Mouse (Mus musculus) megakaryocyte-erythroid progenitor cell, adult 5-6 weeks (primary cell): ENCODE measurements around the gene Fcna. TPM values are rescaled to one million over a fixed set of nuclear protein-coding genes. Genes with fewer than 3 reads are reported as not detected.

ENCODE experiments used
- ATAC-seq: replicated peaks from 2 replicates; pipeline ENCODE4 v1.8.0; 2016; ENCODE audit warnings: mild to moderate bottlenecking, inconsistent platforms; ENCODE audit not compliant: severe bottlenecking, poor library complexity, low FRiP score, low TSS enrichment
- total RNA-seq, 2 experiments: library from RNA; stranded (forward) in 1 of 2; stranded (reverse) in 1 of 2; fragments of 200-1000, 215-1000 nt in 1 of 2; fragments of >200 nt in 1 of 2; fragmentation: Nextera tagmentation in 1 of 2; gene quantifications; 2 replicates each; pipeline ENCODE4 v1.2.3; 2014 to 2017

Gene Fcna
- total RNA-seq (2014; fragmentation: Nextera tagmentation) (not detected in 2 replicates), total RNA-seq (2017) (not detected in 2 replicates)

GRCm38 (mm10) chr2:25627811-25628210 is at the start of gene Fcna:
Gene Fcna, minus strand, starts transcription at chr2:25628030.
- ATAC-seq: no peak

DNA sequence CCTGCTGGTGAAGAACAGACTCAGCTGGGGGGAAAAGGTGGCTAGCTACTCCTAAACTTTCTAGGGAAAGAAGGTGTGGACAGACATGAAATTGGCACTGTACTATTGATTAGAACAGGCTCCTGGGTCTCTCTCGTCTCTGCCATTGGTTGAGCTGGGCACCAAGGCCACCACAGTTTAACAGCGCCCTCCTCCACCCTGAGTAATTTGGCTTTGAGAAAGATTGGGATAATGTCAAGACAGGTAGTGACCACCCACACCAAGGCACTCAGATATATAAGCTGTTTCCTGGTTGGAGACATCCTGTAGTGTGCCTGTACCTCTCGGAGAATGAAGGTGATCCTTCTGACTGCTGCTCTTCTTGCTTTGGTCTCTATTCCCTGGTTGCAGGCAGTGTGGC is 48.7 kb upstream of the Fcna start, which contains the start of gene Lcn6:
Gene Lcn6, plus strand, starts transcription at position 301 of the 400 bp plus-strand sequence.
- ATAC-seq: no peak

DNA sequence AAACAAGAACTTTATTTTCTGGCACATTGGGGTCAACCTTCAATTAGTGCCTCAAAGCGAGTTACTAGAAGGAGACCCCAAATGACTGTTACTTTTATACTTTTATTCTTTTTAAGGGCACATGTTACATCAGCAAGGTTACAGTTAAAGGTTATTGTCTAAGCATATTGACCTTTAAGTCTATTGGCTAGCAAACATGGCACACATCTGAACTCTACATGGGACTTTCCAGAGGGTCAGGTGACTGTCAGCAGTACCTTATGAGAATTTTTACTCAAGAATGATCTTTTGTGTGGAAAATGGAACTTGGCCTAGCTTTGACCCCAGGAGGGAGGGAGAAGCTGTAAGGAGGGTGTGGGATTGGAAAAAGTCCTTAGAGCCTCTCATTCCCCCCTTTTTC is 38.7 kb upstream of the Fcna start:
- ATAC-seq: no peak

DNA sequence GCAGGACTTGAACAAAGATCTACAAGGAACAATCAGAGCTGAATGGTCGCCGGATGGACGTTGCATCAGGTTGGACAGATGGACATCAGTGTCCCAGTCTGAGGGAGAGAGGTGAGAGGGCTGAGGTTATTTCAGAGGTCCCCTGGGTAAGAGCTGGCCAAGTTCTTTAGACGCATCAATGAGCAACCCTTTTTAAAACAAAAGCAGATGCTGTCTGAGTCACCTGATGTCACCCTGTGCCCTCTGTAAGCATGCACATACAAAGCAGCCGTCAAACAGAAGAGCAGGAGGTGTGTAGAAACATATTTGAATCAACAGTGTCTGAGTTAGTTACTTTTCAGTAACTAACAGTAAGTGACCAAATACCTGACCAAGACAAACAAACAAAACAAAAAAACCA is 36.3 kb upstream of the Fcna start:
- no peak for ATAC-seq

DNA sequence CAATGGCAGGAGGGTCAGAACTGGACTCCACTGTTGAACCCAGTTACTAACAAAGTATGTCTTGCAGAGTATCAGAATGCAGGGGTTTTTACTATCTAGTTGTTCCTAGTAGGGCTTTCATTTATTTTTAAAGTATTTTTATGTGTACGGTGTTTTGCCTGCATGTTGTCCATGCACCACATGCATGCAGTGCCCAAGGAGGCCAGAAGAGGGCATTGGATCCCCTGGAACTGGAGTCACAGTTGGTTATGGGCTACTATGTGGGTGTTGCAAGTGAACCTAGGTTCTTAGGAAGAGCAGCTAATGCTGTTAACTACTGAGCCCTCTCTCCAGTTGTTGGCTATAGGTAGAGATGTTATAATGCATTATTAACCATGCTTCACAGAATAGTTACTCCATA is 35.7 kb upstream of the Fcna start:
- ATAC-seq: no peak

DNA sequence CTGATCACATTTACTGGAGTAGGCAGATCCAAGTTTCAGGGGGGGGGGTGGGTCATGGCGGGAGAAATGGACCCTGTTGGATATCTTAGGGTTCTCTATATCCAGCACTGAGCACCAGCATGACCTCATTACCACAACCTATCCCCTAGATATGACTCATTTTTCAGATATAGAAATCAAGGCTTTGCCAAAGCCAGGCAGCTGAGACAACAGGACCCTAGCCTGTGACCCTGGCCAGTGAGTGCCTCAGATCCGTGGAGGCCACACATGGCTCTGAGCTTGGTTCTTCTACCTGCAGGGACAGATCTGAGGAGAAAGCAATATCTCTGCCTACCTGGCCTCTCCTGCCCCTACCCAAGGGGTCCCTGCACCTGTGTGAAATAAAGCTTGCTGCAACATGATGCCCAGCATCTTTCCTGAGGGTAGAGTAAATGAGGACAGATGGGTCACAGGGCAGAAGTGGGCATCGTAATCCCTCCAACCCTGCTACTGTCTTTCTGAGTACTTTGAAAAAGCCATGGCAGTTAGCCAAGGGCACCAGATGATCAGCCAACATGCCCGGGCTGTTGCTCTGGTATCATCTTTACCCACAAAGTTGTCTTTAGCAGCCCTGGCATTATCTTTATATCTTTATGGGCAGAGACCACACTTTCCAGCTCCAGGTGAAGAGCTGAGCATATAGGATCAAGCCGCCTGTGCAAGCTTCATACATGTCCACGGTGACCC is 33.6 kb upstream of the Fcna start:
- no peak for ATAC-seq

DNA sequence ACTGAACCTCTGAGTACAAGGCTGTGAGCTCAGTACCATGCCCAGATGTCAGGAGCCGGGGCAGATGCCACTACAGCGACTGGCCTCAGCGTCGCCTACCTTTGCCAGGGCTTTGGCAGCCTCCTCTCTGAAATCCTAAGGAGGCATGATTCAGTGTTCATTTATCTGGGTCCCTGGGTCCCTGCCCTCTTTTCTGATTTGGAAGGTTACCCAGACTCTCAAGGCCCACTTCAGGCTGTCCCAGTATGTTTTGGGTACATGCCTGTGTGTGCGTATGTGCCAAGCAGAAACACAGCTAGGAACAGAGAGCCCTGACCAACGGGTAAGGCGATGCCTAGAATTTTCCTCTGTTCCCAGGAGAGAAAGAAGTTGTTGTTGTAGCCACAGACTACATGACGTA is 32.4 kb upstream of the Fcna start:
- no peak for ATAC-seq

GRCm38 (mm10) chr2:25657652-25658051 is 29.8 kb upstream of the Fcna start, which contains the start of gene Lcn5:
Gene Lcn5, plus strand, starts transcription at chr2:25657952.
- ATAC-seq: no peak

DNA sequence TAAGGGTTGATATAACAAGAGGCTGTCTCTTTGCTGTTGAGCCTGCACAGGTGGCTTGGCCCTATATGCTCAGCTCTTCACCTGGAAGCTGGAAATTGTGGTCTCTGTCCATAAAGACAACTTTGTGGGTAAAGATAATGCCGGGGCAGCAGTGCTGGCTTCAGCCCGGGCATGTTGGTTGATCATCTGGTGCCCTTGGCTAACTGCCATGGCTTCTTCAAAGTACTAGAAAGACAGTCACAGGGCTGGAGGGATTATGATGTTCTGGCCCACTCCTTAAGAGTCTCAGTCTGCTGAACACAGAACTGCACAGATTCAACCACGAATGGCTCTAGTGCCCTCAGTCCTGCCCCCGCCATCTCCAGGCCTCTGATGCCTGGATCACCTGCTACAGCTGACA is 29.4 kb upstream of the Fcna start:
- no peak for ATAC-seq

DNA sequence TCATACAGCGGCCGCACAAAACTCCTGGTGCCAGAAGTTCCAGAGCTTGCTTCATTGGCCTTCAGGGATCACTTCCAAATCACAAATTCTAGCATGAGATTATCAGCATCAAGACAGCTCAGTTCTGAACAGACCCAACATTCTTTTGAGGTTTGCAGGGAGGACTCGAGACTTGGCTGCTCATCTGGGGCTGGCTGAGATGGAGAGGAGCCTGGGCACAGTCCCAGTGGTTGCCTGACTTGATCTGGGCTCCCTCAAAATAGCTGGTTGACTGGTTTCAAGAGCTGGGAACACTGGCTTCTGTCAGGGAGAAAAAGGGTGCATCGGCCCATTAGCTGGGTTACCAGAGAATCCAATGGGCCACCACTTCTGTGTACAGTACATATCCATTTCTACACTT is 28.9 kb upstream of the Fcna start:
- ATAC-seq: no peak

DNA sequence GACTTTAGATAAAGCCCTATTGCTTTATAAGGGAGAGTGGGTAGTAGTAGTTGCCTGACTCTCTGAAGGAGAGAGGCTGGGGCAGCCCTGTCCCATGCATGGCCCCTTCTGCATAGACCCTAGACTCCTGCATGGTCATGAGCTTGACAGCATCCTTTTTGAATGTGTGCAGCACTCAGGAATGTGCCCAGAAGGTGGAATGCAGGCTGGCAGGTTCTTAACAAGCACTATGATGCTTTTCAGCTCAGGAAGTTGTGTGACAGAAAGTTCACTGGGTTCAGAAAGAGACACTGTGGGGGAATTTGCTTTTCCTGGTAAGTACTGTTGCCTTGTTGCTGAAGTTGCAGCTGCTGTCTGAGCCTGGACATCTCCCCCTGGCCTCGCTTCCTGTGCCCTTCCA is 26.7 kb upstream of the Fcna start:
- ATAC-seq: no peak

- no peak for ATAC-seq
Observed at GRCm38 (mm10) chr2:25652902-25653301, 25.1 kb upstream of the Fcna start, which contains the start of gene Lcn8. Gene Lcn8, plus strand, starts transcription at chr2:25653120.

- peak; percentile 61; the same call in 1 of the 2 replicates for ATAC-seq
Observed at GRCm38 (mm10) chr2:25639890-25640289, 12.1 kb upstream of the Fcna start.

GRCm38 (mm10) chr2:25634046-25634445 is 6.2 kb upstream of the Fcna start:
- ATAC-seq: no peak

DNA sequence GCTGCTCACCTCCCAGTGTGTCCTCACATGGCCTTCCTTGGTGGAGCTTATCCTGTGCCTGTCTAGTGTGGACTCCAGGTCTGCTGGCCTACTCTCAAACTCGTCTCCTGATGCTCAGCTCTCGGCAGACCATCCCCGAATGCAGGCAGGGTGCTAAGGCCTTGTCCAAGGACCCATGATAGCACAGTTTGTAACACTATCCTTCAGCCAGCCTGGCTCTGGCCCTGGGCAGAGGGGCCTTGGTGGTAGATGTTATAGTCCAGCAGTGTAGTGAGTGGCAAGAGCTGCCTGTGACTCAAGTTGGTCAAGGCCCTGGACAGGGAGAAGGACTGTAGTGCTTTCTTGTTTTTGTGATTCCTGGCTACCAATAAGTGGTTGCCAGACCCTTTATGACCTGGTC is 5.8 kb upstream of the Fcna start:
- no peak for ATAC-seq

DNA sequence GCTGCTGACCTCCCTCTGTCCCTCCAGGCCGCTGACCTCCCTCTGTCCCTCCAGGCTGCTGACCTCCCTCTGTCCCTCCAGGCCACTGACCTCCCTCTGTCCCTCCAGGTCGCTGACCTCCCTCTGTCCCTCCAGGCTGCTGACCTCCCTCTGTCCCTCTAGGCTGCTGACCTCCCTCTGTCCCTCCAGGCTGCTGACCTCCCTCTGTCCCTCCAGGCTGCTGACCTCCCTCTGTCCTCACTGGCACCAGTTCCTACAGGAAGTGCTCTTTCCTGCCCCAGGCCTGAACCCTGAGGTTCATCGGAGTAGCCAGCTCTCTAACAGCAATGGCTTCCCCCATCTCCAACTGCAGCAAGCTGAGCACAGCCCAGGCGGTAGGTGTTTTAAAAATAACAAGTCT is 908 bp upstream of the Fcna start:
- ATAC-seq: no peak

DNA sequence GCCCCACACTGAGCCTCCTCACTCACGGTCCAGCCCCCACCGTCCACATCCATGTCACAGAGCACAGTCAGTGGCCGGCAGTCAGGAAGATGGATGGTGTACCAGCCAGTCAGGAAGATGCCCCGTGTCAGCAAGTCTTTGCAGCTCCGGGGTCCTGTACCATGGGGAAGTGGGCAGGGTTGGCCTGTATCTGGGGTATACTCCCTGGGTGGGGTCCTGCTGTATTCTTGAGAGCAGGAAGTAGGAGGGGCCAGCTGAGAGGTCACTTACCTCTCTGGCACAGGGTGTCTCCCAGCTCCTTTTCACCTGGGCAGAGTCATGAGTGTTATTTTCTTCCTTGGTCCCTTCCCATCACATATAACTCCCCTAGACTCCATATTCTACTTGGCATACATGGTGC is 1.8 kb downstream of the Fcna start:
- no peak for ATAC-seq

DNA sequence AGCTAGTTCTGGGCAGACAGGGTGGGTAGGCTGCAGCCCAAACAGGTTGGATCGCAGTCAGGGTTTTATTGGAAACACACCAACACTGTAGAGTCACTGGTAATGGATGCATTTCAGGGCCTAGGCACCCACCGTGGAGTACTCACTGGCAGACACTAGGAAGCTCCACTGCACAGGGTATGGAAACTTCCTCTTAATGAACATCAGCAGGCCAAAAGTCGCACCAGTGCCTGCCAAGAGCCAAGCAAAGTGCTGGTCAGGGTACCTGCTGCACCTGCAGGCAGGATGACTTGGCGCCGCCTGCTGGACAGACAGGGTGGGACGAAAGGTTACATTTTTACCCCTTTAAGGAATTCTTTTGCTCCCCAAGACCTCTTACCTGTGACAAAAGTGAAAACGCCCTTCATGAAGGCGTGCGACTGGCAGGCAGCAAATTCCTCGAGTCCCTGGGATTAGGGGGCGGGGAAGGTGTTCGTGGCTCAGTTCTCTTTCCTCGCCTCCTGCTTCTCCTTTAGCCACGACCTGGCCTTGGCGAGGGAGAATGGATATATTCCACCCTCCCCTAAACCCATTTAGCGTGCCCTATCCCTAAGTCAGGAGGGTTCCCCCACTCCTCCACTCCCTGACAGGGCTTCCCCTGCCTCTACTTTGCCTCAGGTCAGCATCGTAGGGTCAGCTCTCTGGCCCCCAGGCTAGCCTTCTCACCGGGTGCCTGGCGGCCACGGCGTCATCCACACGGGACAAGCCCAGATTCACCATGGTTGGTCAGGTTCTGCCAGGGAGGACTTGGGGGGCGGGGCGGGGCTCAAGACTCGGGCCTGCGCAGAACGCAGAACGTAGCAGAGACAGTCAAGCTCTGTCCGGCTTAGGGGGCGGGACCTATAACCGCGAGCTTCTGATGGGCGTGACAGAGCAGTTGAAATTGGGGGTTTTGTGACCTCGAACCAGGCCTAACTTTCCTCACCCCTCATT is 6.3 kb downstream of the Fcna start, which contains the start of gene Tmem141:
Gene Tmem141, minus strand, starts transcription at position 777 of the 972 bp plus-strand sequence.
- ATAC-seq: peak; percentile 90

GRCm38 (mm10) chr2:25620852-25621228 is 7.0 kb downstream of the Fcna start:
- no peak for ATAC-seq

DNA sequence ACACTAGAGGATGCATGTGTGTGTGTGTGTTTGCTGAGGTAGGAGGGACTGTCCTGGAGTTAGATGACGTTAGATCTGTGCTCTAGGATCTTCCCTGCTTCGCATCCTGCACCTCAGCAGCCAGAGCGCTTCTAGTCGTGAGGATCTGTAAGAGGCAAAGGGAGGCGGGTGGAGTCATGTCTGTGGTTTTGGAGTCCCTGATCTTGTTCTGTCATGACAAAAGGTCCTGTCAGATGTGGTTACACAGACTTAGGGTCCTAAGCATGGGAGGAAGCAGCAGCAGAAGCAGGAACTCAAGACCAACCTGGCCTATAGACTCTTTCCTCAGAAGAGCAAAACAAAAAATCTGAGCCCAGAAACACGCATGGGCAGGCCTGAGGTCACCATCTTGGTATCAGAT is 7.4 kb downstream of the Fcna start:
- no peak for ATAC-seq
